Mouse (Mus musculus) heart, embryonic 10.5 days (tissue): ENCODE results near the gene Dnmbp. TPM values are rescaled to one million over a fixed set of nuclear protein-coding genes. Genes with fewer than 3 reads are reported as not detected.

Source experiments
- DNase-seq: peaks from one replicate; pipeline ENCODE4 v3.0.0-alpha.2; 2017; ENCODE audit warnings: low spot score
- H3K27ac ChIP-seq: fragments of 300-500 bp; sonication (generic); 2 replicates; pipeline ENCODE4 v1.5.1; 2016; ENCODE audit warnings: mild to moderate bottlenecking
- H3K27me3 ChIP-seq: fragments of 300-500 bp; sonication (generic); 2 replicates; pipeline ENCODE4 v1.6.1; 2016; ENCODE audit warnings: mild to moderate bottlenecking; ENCODE audit not compliant: poor library complexity, insufficient read depth, severe bottlenecking
- H3K36me3 ChIP-seq: fragments of 300-500 bp; sonication (generic); 2 replicates; pipeline ENCODE4 v1.6.1; 2016; ENCODE audit warnings: mild to moderate bottlenecking, moderate library complexity
- H3K4me1 ChIP-seq: fragments of 300-500 bp; sonication (generic); 2 replicates; pipeline ENCODE4 v1.6.1; 2016; ENCODE audit warnings: mild to moderate bottlenecking
- H3K4me3 ChIP-seq: fragments of 300-500 bp; sonication (generic); 2 replicates; pipeline ENCODE4 v1.5.1; 2016; ENCODE audit warnings: mild to moderate bottlenecking, moderate library complexity
- H3K9me3 ChIP-seq: fragments of 300-500 bp; sonication (generic); 2 replicates; pipeline ENCODE4 v1.6.1; 2016; ENCODE audit warnings: mild to moderate bottlenecking, moderate library complexity
- WGBS: fragments of 180-500 bp; shearing (Covaris S2); methylation state at CpG from one replicate; pipeline ENCODE4 v1.1.7; 2016; 5-methylcytosine and 5-hydroxymethylcytosine counted together
- polyA plus RNA-seq: library from polyadenylated mRNA; unstranded; fragments of >200 nt; fragmentation: Nextera tagmentation; extraction: Ambion mirVana; gene quantifications from 2 replicates; pipeline ENCODE4 v1.2.1, GENCODE M21; 2016

Gene Dnmbp
- polyA plus RNA-seq, 1 experiment from 2014 or later: 15.1 TPM

GRCm38 (mm10) chr19:43879401-43880212 lies 60.4 kb downstream of the Dnmbp start:
- 1% methylated on average over 40 of the region's 41 CpGs for WGBS
- peaks cover 2% of the 10 kb centered on the region; the same call in 1 of the 2 replicates for H3K9me3 ChIP-seq
- peaks cover 7% of the 10 kb centered on the region for H3K36me3 ChIP-seq
- no peaks in the 10 kb centered on the region for H3K27me3 ChIP-seq
- H3K27ac ChIP-seq: peak overlapping the region; percentile 94
- peak overlapping the region; percentile 81 for H3K4me3 ChIP-seq
- H3K4me1 ChIP-seq: peaks cover 55% of the 10 kb centered on the region
- peak; percentile 91 for DNase-seq

GRCm38 (mm10) chr19:43878111-43879092 lies 61.6 kb downstream of the Dnmbp start:
- DNase-seq: no peak
- H3K27ac ChIP-seq: peak overlapping the region; percentile 94
- peaks cover 46% of the 10 kb centered on the region for H3K4me1 ChIP-seq

GRCm38 (mm10) chr19:43877364-43877763 lies 62.6 kb downstream of the Dnmbp start:
- peaks cover 29% of the 10 kb centered on the region for H3K36me3 ChIP-seq
- peaks cover 2% of the 10 kb centered on the region; the same call in 1 of the 2 replicates for H3K9me3 ChIP-seq
- 87% methylated on average over 8 of the region's 8 CpGs for WGBS
- H3K4me1 ChIP-seq: peaks cover 38% of the 10 kb centered on the region
- DNase-seq: no peak
- H3K4me3 ChIP-seq: no peak overlapping the region
- no peak overlapping the region for H3K27ac ChIP-seq
- H3K27me3 ChIP-seq: no peaks in the 10 kb centered on the region

More at GRCm38 (mm10) chr19:43878111-43879092, 61.6 kb downstream of the Dnmbp start:
- WGBS: 16% methylated on average over 17 of the region's 17 CpGs
- H3K9me3 ChIP-seq: peaks cover 2% of the 10 kb centered on the region; the same call in 1 of the 2 replicates
- peak overlapping the region; percentile 81 for H3K4me3 ChIP-seq
- H3K36me3 ChIP-seq: peaks cover 19% of the 10 kb centered on the region
- no peaks in the 10 kb centered on the region for H3K27me3 ChIP-seq

GRCm38 (mm10) chr19:43875996-43876395 lies 64.0 kb downstream of the Dnmbp start:
- no peak overlapping the region for H3K4me3 ChIP-seq
- WGBS: 29% methylated on average over 2 of the region's 2 CpGs
- DNase-seq: no peak
- H3K36me3 ChIP-seq: peaks cover 41% of the 10 kb centered on the region
- no peaks in the 10 kb centered on the region for H3K27me3 ChIP-seq
- H3K27ac ChIP-seq: no peak overlapping the region
- H3K4me1 ChIP-seq: peaks cover 38% of the 10 kb centered on the region
- no peaks in the 10 kb centered on the region for H3K9me3 ChIP-seq

GRCm38 (mm10) chr19:43874351-43874750 lies 65.6 kb downstream of the Dnmbp start:
- H3K4me1 ChIP-seq: peaks cover 25% of the 10 kb centered on the region
- H3K27ac ChIP-seq: no peak overlapping the region
- DNase-seq: no peak
- 90% methylated on average over 11 of the region's 11 CpGs for WGBS
- H3K27me3 ChIP-seq: no peaks in the 10 kb centered on the region
- peaks cover 57% of the 10 kb centered on the region for H3K36me3 ChIP-seq
- no peaks in the 10 kb centered on the region for H3K9me3 ChIP-seq
- H3K4me3 ChIP-seq: no peak overlapping the region

- WGBS: 89% methylated on average over 4 of the region's 4 CpGs
- peaks cover 96% of the 10 kb centered on the region for H3K36me3 ChIP-seq
- no peaks in the 10 kb centered on the region for H3K27me3 ChIP-seq
- no peak for DNase-seq
- H3K4me1 ChIP-seq: no peaks in the 10 kb centered on the region
- no peak overlapping the region for H3K4me3 ChIP-seq
- H3K27ac ChIP-seq: no peak overlapping the region
- no peaks in the 10 kb centered on the region for H3K9me3 ChIP-seq
Measured at GRCm38 (mm10) chr19:43870418-43870817, 69.6 kb downstream of the Dnmbp start.

GRCm38 (mm10) chr19:43857347-43857746 lies 82.6 kb downstream of the Dnmbp start:
- 73% methylated on average over 6 of the region's 6 CpGs for WGBS
- H3K4me1 ChIP-seq: no peaks in the 10 kb centered on the region
- no peak overlapping the region for H3K27ac ChIP-seq
- H3K36me3 ChIP-seq: peaks cover 80% of the 10 kb centered on the region
- H3K27me3 ChIP-seq: no peaks in the 10 kb centered on the region
- no peak overlapping the region for H3K4me3 ChIP-seq
- no peaks in the 10 kb centered on the region for H3K9me3 ChIP-seq
- DNase-seq: no peak

GRCm38 (mm10) chr19:43852837-43853545 lies 87.0 kb downstream of the Dnmbp start:
- Histone ChIP-seq H3K36me3 (peaks cover 87% of the 10 kb centered on the region), H3K4me1 (no peaks in the 10 kb centered on the region), H3K4me3 (no peak overlapping the region), H3K9me3 (no peaks in the 10 kb centered on the region), H3K27me3 (no peaks in the 10 kb centered on the region), H3K27ac (no peak overlapping the region)
- 76% methylated on average over 7 of the region's 7 CpGs for WGBS
- no peak for DNase-seq

GRCm38 (mm10) chr19:43851996-43852630 lies 87.9 kb downstream of the Dnmbp start:
- DNase-seq: no peak

GRCm38 (mm10) chr19:43850026-43850425 lies 90.0 kb downstream of the Dnmbp start:
- no peaks in the 10 kb centered on the region for H3K9me3 ChIP-seq
- DNase-seq: no peak
- H3K4me1 ChIP-seq: no peaks in the 10 kb centered on the region
- no peak overlapping the region for H3K4me3 ChIP-seq
- no peak overlapping the region for H3K27ac ChIP-seq
- H3K36me3 ChIP-seq: peaks cover 90% of the 10 kb centered on the region
- no peaks in the 10 kb centered on the region for H3K27me3 ChIP-seq
- 90% methylated on average over 11 of the region's 11 CpGs for WGBS

More at GRCm38 (mm10) chr19:43851996-43852630, 87.9 kb downstream of the Dnmbp start:
- peaks cover 96% of the 10 kb centered on the region for H3K36me3 ChIP-seq
- H3K9me3 ChIP-seq: no peaks in the 10 kb centered on the region
- H3K27me3 ChIP-seq: no peaks in the 10 kb centered on the region
- H3K4me3 ChIP-seq: no peak overlapping the region
- no peaks in the 10 kb centered on the region for H3K4me1 ChIP-seq
- H3K27ac ChIP-seq: no peak overlapping the region
- WGBS: 84% methylated on average over 21 of the region's 21 CpGs

- H3K4me1 ChIP-seq: no peaks in the 10 kb centered on the region
- 93% methylated on average over 15 of the region's 15 CpGs for WGBS
Measured at GRCm38 (mm10) chr19:43847966-43848365, 92.0 kb downstream of the Dnmbp start.

GRCm38 (mm10) chr19:43847056-43847455 lies 92.9 kb downstream of the Dnmbp start:
- no peak overlapping the region for H3K4me3 ChIP-seq
- no peaks in the 10 kb centered on the region for H3K9me3 ChIP-seq
- no peak for DNase-seq
- H3K27ac ChIP-seq: no peak overlapping the region
- peaks cover 68% of the 10 kb centered on the region for H3K36me3 ChIP-seq
- WGBS: 89% methylated on average over 15 of the region's 15 CpGs
- no peaks in the 10 kb centered on the region for H3K27me3 ChIP-seq
- no peaks in the 10 kb centered on the region for H3K4me1 ChIP-seq

More at GRCm38 (mm10) chr19:43847966-43848365, 92.0 kb downstream of the Dnmbp start:
- H3K4me3 ChIP-seq: no peak overlapping the region
- H3K9me3 ChIP-seq: no peaks in the 10 kb centered on the region
- DNase-seq: no peak
- H3K36me3 ChIP-seq: peaks cover 75% of the 10 kb centered on the region
- H3K27ac ChIP-seq: no peak overlapping the region
- no peaks in the 10 kb centered on the region for H3K27me3 ChIP-seq
